Mouse (Mus musculus): Measurements from ENCODE around the gene Cplx3. TPM values are rescaled to one million over a fixed set of nuclear protein-coding genes. Genes with fewer than 3 reads are reported as not detected.

Gene Cplx3
- polyA plus RNA-seq, 1 experiment from 2014 or later, result not detected

- no peak for ATAC-seq (ENCODE audit: insufficient read depth)
- peaks cover 7% of the 10 kb centered on the region for H3K4me1 ChIP-seq (ENCODE audit: insufficient read depth)
- no peak overlapping the region for H3K4me3 ChIP-seq (ENCODE audit: low read depth, low read length)
- DNase-seq, result no peak
- 33% methylated on average over 10 of the region's 10 CpGs for WGBS
- H3K9me3 ChIP-seq (ENCODE audit: low read depth, low read length), result no peaks in the 10 kb centered on the region
- H3K27ac ChIP-seq (ENCODE audit: low read depth), result no peak overlapping the region; the same call in 1 of the 2 replicates
- H3K4me2 ChIP-seq, result no peak overlapping the region
- no peak overlapping the region; the same call in 1 of the 2 replicates for H3K9ac ChIP-seq
- no peaks in the 10 kb centered on the region for H3K27me3 ChIP-seq (ENCODE audit: insufficient read depth, low read length)
- no peak for TF ChIP-seq CTCF (IDR thresholded peaks at IDR 0.05; ENCODE audit: low read depth)
- peaks cover 21% of the 10 kb centered on the region for H3K36me3 ChIP-seq (ENCODE audit: insufficient read depth)
Observed at GRCm38 (mm10) chr9:57565741-57566221, 40.3 kb downstream of the Cplx3 start.

- Histone ChIP-seq H3K27ac (ENCODE audit: low read depth) (no peak overlapping the region), H3K4me1 (ENCODE audit: insufficient read depth) (peaks cover 7% of the 10 kb centered on the region), H3K4me3 (ENCODE audit: low read depth, low read length) (no peak overlapping the region), H3K9ac (no peak overlapping the region), H3K9me3 (ENCODE audit: low read depth, low read length) (no peaks in the 10 kb centered on the region), H3K36me3 (ENCODE audit: insufficient read depth) (peaks cover 13% of the 10 kb centered on the region), H3K27me3 (ENCODE audit: insufficient read depth, low read length) (no peaks in the 10 kb centered on the region), H3K4me2 (no peak overlapping the region)
- no peak for TF ChIP-seq CTCF (IDR thresholded peaks at IDR 0.05; ENCODE audit: low read depth)
- DNase-seq (no peak), ATAC-seq (ENCODE audit: insufficient read depth) (no peak)
- 80% methylated on average over 6 of the region's 6 CpGs for WGBS
Observed at GRCm38 (mm10) chr9:57564609-57565008, 41.5 kb downstream of the Cplx3 start.

- no peak overlapping the region for H3K4me3 ChIP-seq (ENCODE audit: low read depth, low read length)
- H3K27me3 ChIP-seq (ENCODE audit: insufficient read depth, low read length), result no peaks in the 10 kb centered on the region
- peak overlapping the region; percentile 19; the same call in 1 of the 2 replicates for H3K27ac ChIP-seq (ENCODE audit: low read depth)
- ATAC-seq (ENCODE audit: insufficient read depth), result no peak
- peak overlapping the region; percentile 34; the same call in 1 of the 2 replicates for H3K4me2 ChIP-seq
- H3K4me1 ChIP-seq (ENCODE audit: insufficient read depth), result peaks cover 7% of the 10 kb centered on the region
- H3K36me3 ChIP-seq (ENCODE audit: insufficient read depth), result no peaks in the 10 kb centered on the region
- no peaks in the 10 kb centered on the region for H3K9me3 ChIP-seq (ENCODE audit: low read depth, low read length)
- DNase-seq, result peak; percentile 48
- TF ChIP-seq CTCF (IDR thresholded peaks at IDR 0.05; ENCODE audit: low read depth), result no peak
- H3K9ac ChIP-seq, result no peak overlapping the region
- 57% methylated on average over 4 of the region's 4 CpGs for WGBS
Observed at GRCm38 (mm10) chr9:57562896-57563372, 43.1 kb downstream of the Cplx3 start.

- no peaks in the 10 kb centered on the region for H3K27me3 ChIP-seq (ENCODE audit: insufficient read depth, low read length)
- peak overlapping the region; percentile 63 for H3K4me3 ChIP-seq (ENCODE audit: low read depth, low read length)
- TF ChIP-seq CTCF (IDR thresholded peaks at IDR 0.05; ENCODE audit: low read depth), result no peak
- peak overlapping the region; percentile 69; the same call in 1 of the 2 replicates for H3K9ac ChIP-seq
- no peaks in the 10 kb centered on the region for H3K36me3 ChIP-seq (ENCODE audit: insufficient read depth)
- 76% methylated on average over 13 of the region's 13 CpGs for WGBS
- ATAC-seq (ENCODE audit: insufficient read depth) (no peak), DNase-seq (no peak)
- no peaks in the 10 kb centered on the region for H3K9me3 ChIP-seq (ENCODE audit: low read depth, low read length)
- H3K4me1 ChIP-seq (ENCODE audit: insufficient read depth), result peaks cover 7% of the 10 kb centered on the region
- peak overlapping the region; percentile 92 for H3K4me2 ChIP-seq
- H3K27ac ChIP-seq (ENCODE audit: low read depth), result no peak overlapping the region; the same call in 1 of the 2 replicates
Observed at GRCm38 (mm10) chr9:57561711-57562099, 44.4 kb downstream of the Cplx3 start.

GRCm38 (mm10) chr9:57560861-57561710 is 45.0 kb downstream of the Cplx3 start, which contains the start of gene Scamp2:
Scamp2 (plus strand) TSS chr9:57560943.
- TF ChIP-seq CTCF (IDR thresholded peaks at IDR 0.05; ENCODE audit: low read depth), result peak; percentile 27; the same call in 1 of the 2 replicates
- ATAC-seq (ENCODE audit: insufficient read depth) (peak; percentile 100), DNase-seq (peak; percentile 96)
- peak within 1 kb of the TSS; percentile 58 for H3K27ac ChIP-seq (ENCODE audit: low read depth)
- H3K4me3 ChIP-seq (ENCODE audit: low read depth, low read length), result peak within 1 kb of the TSS; percentile 63
- no peaks in the 10 kb centered on the region for H3K27me3 ChIP-seq (ENCODE audit: insufficient read depth, low read length)
- H3K9me3 ChIP-seq (ENCODE audit: low read depth, low read length), result no peaks in the 10 kb centered on the region
- no peaks in the 10 kb centered on the region for H3K36me3 ChIP-seq (ENCODE audit: insufficient read depth)
- WGBS, result under 1% methylated on average over 37 of the region's 37 CpGs
- peaks cover 7% of the 10 kb centered on the region for H3K4me1 ChIP-seq (ENCODE audit: insufficient read depth)
- H3K9ac ChIP-seq, result peak within 1 kb of the TSS; percentile 69
- H3K4me2 ChIP-seq, result peak within 1 kb of the TSS; percentile 92

GRCm38 (mm10) chr9:57560263-57560662 is 45.8 kb downstream of the Cplx3 start:
- WGBS, result 26% methylated on average over 7 of the region's 7 CpGs
- H3K36me3 ChIP-seq (ENCODE audit: insufficient read depth), result no peaks in the 10 kb centered on the region
- peak overlapping the region; percentile 63 for H3K4me3 ChIP-seq (ENCODE audit: low read depth, low read length)
- peak overlapping the region; percentile 92 for H3K4me2 ChIP-seq
- DNase-seq (no peak), ATAC-seq (ENCODE audit: insufficient read depth) (no peak)
- H3K27ac ChIP-seq (ENCODE audit: low read depth), result peak overlapping the region; percentile 58; the same call in 1 of the 2 replicates
- H3K9ac ChIP-seq, result peak overlapping the region; percentile 69
- H3K9me3 ChIP-seq (ENCODE audit: low read depth, low read length), result no peaks in the 10 kb centered on the region
- peaks cover 7% of the 10 kb centered on the region for H3K4me1 ChIP-seq (ENCODE audit: insufficient read depth)
- H3K27me3 ChIP-seq (ENCODE audit: insufficient read depth, low read length), result no peaks in the 10 kb centered on the region
- TF ChIP-seq CTCF (IDR thresholded peaks at IDR 0.05; ENCODE audit: low read depth), result no peak

- H3K9me3 ChIP-seq (ENCODE audit: low read depth, low read length), result no peaks in the 10 kb centered on the region
- H3K4me1 ChIP-seq (ENCODE audit: insufficient read depth), result peaks cover 7% of the 10 kb centered on the region
- ATAC-seq (ENCODE audit: insufficient read depth) (no peak), DNase-seq (no peak)
- WGBS, result 70% methylated on average over 2 of the region's 2 CpGs
- no peak overlapping the region for H3K4me3 ChIP-seq (ENCODE audit: low read depth, low read length)
- H3K27ac ChIP-seq (ENCODE audit: low read depth), result no peak overlapping the region
- no peak for TF ChIP-seq CTCF (IDR thresholded peaks at IDR 0.05; ENCODE audit: low read depth)
- no peaks in the 10 kb centered on the region for H3K27me3 ChIP-seq (ENCODE audit: insufficient read depth, low read length)
- no peak overlapping the region for H3K4me2 ChIP-seq
- H3K36me3 ChIP-seq (ENCODE audit: insufficient read depth), result no peaks in the 10 kb centered on the region
- H3K9ac ChIP-seq, result no peak overlapping the region
Observed at GRCm38 (mm10) chr9:57559568-57559967, 46.5 kb downstream of the Cplx3 start.
